Mouse (Mus musculus) embryo, embryonic 10.5 days (tissue): ENCODE measurements at regions not wholly inside any gene's neighbourhood (a gene's known extent, or its start where the extent isn't known, plus 50 kb on each side); places are given as distances from the start of the nearest gene placed in this dataset.

Experiments used
- DNase-seq: peaks from one replicate; pipeline ENCODE4 v3.0.0-alpha.2; 2015; ENCODE audit warnings: low spot score

- DNase-seq = no peak
Observed at GRCm38 (mm10) chr7:69837379-69837778, 529.2 kb downstream of the Nr2f2 start.

- no peak for DNase-seq
Observed at GRCm38 (mm10) chr7:69827251-69827650, 539.3 kb downstream of the Nr2f2 start.

GRCm38 (mm10) chr7:69820570-69820969 is 546.0 kb downstream of the Nr2f2 start:
- no peak for DNase-seq

GRCm38 (mm10) chr7:69812301-69812700 is 554.2 kb downstream of the Nr2f2 start:
- DNase-seq = no peak

GRCm38 (mm10) chr7:69810873-69811272 is 555.7 kb downstream of the Nr2f2 start:
- peak; percentile 70 for DNase-seq

GRCm38 (mm10) chr7:69807220-69807619 is 559.3 kb downstream of the Nr2f2 start:
- DNase-seq = no peak

- DNase-seq = no peak
Observed at GRCm38 (mm10) chr7:69770980-69771348, 595.6 kb downstream of the Nr2f2 start.

- DNase-seq = peak; percentile 35
Observed at GRCm38 (mm10) chr7:69770313-69770979, 596.1 kb downstream of the Nr2f2 start.

GRCm38 (mm10) chr7:69766451-69766850 is 600.1 kb downstream of the Nr2f2 start:
- DNase-seq = peak; percentile 45

GRCm38 (mm10) chr7:69740495-69740894 is 626.0 kb downstream of the Nr2f2 start:
- no peak for DNase-seq

GRCm38 (mm10) chr7:69738998-69739397 is 627.5 kb downstream of the Nr2f2 start:
- DNase-seq = no peak

- DNase-seq = no peak
Observed at GRCm38 (mm10) chr7:69715081-69715480, 651.5 kb downstream of the Nr2f2 start.

GRCm38 (mm10) chr7:69670211-69670610 is 696.3 kb downstream of the Nr2f2 start:
- DNase-seq = no peak

GRCm38 (mm10) chr7:69655583-69655982 is 711.0 kb downstream of the Nr2f2 start:
- DNase-seq = peak; percentile 29

GRCm38 (mm10) chr7:69645449-69645848 is 721.1 kb downstream of the Nr2f2 start:
- DNase-seq = peak; percentile 6

- no peak for DNase-seq
Observed at GRCm38 (mm10) chr7:69641652-69642051, 724.9 kb downstream of the Nr2f2 start.

- DNase-seq = no peak
Observed at GRCm38 (mm10) chr7:69599866-69600265, 766.7 kb downstream of the Nr2f2 start.

- peak; percentile 31 for DNase-seq
Observed at GRCm38 (mm10) chr7:69585716-69586115, 780.8 kb downstream of the Nr2f2 start.

- DNase-seq = no peak
Observed at GRCm38 (mm10) chr7:69585131-69585530, 781.4 kb downstream of the Nr2f2 start.

- DNase-seq = no peak
Observed at GRCm38 (mm10) chr7:69584516-69584915, 782.0 kb downstream of the Nr2f2 start.

- peak; percentile 29 for DNase-seq
Observed at GRCm38 (mm10) chr7:69583901-69584300, 782.6 kb downstream of the Nr2f2 start.

- DNase-seq = peak; percentile 63
Observed at GRCm38 (mm10) chr7:69581668-69582067, 784.9 kb downstream of the Nr2f2 start.

GRCm38 (mm10) chr7:69578958-69579810 is 787.4 kb downstream of the Nr2f2 start:
- peak; percentile 83 for DNase-seq
